Mouse (Mus musculus): ENCODE measurements at regions not wholly inside any gene's neighbourhood (a gene's known extent, or its start where the extent isn't known, plus 50 kb on each side); places are given as distances from the start of the nearest gene placed in this dataset.

- WGBS: 92% methylated on average over 8 of the region's 8 CpGs
- Histone ChIP-seq H3K4me1 (replicated peaks) (0 out of 2 replicates have a peak, but pooled peaks cover 5% of the 10 kb centered on the region), H3K9me3 (no peaks in the 10 kb centered on the region), H3K4me3 (no peak overlapping the region), H3K27me3 (ENCODE audit: insufficient read depth, poor library complexity, severe bottlenecking) (0 out of 2 replicates have a peak, but pooled peaks cover 4% of the 10 kb centered on the region), H3K27ac (no peak overlapping the region), H3K36me3 (no peaks in the 10 kb centered on the region)
- no peak for DNase-seq (ENCODE audit: low spot score)
Observed at GRCm38 (mm10) chr12:106864076-106864475, 624.4 kb upstream of the 3110018I06Rik start.

DNA sequence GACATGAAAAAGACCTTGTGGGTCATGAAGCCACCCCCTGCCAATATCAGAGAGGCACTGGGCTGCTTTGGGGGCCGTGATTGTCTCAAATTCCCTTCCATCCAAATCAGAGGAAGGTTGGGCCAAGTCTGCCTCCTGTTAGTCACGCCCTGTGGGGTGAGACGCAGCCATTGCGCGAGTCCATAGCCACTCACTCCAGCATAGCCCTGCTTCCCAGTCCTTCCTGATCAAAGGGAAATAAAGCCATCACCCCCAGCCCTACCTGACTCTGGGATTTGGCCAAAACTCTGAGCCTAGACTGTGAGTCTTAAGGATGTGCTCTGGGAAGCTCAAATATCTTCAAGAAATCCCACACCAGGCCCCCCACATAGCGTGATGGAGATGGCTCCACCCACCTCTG, 620.4 kb upstream of the 3110018I06Rik start:
- H3K27me3 ChIP-seq (ENCODE audit: insufficient read depth, poor library complexity, severe bottlenecking): no peaks in the 10 kb centered on the region
- 0 out of 2 replicates have a peak, but pooled peaks cover 5% of the 10 kb centered on the region for H3K4me1 ChIP-seq (replicated peaks)
- H3K36me3 ChIP-seq: no peaks in the 10 kb centered on the region
- 59% methylated on average over 6 of the region's 6 CpGs for WGBS
- no peak overlapping the region for H3K27ac ChIP-seq
- H3K9me3 ChIP-seq: no peaks in the 10 kb centered on the region
- H3K4me3 ChIP-seq: no peak overlapping the region
- DNase-seq (ENCODE audit: low spot score): no peak

- Histone ChIP-seq H3K27me3 (ENCODE audit: insufficient read depth, poor library complexity, severe bottlenecking) (no peaks in the 10 kb centered on the region), H3K4me1 (replicated peaks) (0 out of 2 replicates have a peak, but pooled peaks cover 5% of the 10 kb centered on the region), H3K36me3 (no peaks in the 10 kb centered on the region), H3K9me3 (no peaks in the 10 kb centered on the region), H3K27ac (no peak overlapping the region), H3K4me3 (no peak overlapping the region)
- no peak for DNase-seq (ENCODE audit: low spot score)
- 89% methylated on average over 11 of the region's 11 CpGs for WGBS
Observed at GRCm38 (mm10) chr12:106871481-106871880, 617.0 kb upstream of the 3110018I06Rik start.

DNA sequence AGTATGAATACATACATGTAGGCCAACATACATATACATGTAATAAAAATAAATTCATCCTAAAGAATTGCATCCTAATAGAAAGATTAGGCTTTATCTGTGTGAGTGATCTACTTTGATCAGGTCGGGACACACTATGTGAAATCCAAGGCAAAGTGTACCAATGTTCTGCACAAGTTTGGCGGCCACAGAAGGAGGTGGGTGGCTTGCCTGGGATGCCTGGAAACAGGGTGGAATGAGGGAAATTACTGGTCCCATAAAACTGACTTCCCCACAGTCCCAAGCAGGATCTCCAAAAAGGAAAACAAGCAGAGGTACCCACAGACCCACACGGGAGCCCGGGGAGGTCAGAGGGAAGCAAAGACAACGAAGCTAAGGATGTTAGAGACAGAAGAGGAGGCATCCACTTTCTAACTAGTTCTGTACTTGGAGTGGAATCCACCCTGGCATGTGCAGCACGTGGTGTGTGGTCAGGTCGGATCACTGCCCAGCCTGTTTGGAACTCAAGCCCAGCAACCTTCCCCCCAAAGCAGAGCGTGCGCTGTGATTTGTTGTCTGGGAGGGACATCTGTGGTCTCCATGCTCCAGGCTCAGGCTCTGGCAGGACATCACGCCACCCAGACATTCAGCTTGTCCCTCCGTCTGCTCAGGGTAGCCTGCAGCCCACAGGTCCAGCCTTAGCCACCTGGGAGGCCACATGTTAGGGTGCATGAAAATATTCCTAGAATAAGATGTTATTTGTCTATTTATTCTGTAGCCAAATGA, 615.3 kb upstream of the 3110018I06Rik start:
- no peaks in the 10 kb centered on the region for H3K36me3 ChIP-seq
- no peaks in the 10 kb centered on the region for H3K27me3 ChIP-seq (ENCODE audit: insufficient read depth, poor library complexity, severe bottlenecking)
- H3K27ac ChIP-seq: no peak overlapping the region
- no peak overlapping the region for H3K4me3 ChIP-seq
- H3K4me1 ChIP-seq (replicated peaks): 0 out of 2 replicates have a peak, but pooled peaks cover 1% of the 10 kb centered on the region
- DNase-seq (ENCODE audit: low spot score): no peak
- 88% methylated on average over 11 of the region's 11 CpGs for WGBS
- no peaks in the 10 kb centered on the region for H3K9me3 ChIP-seq

GRCm38 (mm10) chr12:106890319-106890718, 598.1 kb upstream of the 3110018I06Rik start:
- H3K27me3 ChIP-seq (ENCODE audit: insufficient read depth, poor library complexity, severe bottlenecking): no peaks in the 10 kb centered on the region
- no peak overlapping the region for H3K4me3 ChIP-seq
- DNase-seq (ENCODE audit: low spot score): no peak
- 87% methylated on average over 6 of the region's 6 CpGs for WGBS
- no peaks in the 10 kb centered on the region for H3K9me3 ChIP-seq
- H3K27ac ChIP-seq: no peak overlapping the region
- H3K36me3 ChIP-seq: no peaks in the 10 kb centered on the region
- H3K4me1 ChIP-seq (replicated peaks): no peaks in the 10 kb centered on the region

GRCm38 (mm10) chr12:106894061-106894460, 594.4 kb upstream of the 3110018I06Rik start:
- WGBS: 69% methylated on average over 1 of the region's 1 CpGs

GRCm38 (mm10) chr12:106904202-106904601, 584.2 kb upstream of the 3110018I06Rik start:
- Histone ChIP-seq H3K36me3 (no peaks in the 10 kb centered on the region), H3K9me3 (no peaks in the 10 kb centered on the region), H3K4me3 (no peak overlapping the region), H3K27ac (no peak overlapping the region), H3K4me1 (replicated peaks) (peaks cover 16% of the 10 kb centered on the region), H3K27me3 (ENCODE audit: insufficient read depth, poor library complexity, severe bottlenecking) (no peaks in the 10 kb centered on the region)
- no peak for DNase-seq (ENCODE audit: low spot score)
- 82% methylated on average over 5 of the region's 5 CpGs for WGBS

More at GRCm38 (mm10) chr12:106894061-106894460, 594.4 kb upstream of the 3110018I06Rik start:
- DNase-seq (ENCODE audit: low spot score): no peak
- no peak overlapping the region for H3K27ac ChIP-seq
- H3K36me3 ChIP-seq: no peaks in the 10 kb centered on the region
- no peaks in the 10 kb centered on the region for H3K9me3 ChIP-seq
- no peaks in the 10 kb centered on the region for H3K4me1 ChIP-seq (replicated peaks)
- no peaks in the 10 kb centered on the region for H3K27me3 ChIP-seq (ENCODE audit: insufficient read depth, poor library complexity, severe bottlenecking)
- H3K4me3 ChIP-seq: no peak overlapping the region

DNA sequence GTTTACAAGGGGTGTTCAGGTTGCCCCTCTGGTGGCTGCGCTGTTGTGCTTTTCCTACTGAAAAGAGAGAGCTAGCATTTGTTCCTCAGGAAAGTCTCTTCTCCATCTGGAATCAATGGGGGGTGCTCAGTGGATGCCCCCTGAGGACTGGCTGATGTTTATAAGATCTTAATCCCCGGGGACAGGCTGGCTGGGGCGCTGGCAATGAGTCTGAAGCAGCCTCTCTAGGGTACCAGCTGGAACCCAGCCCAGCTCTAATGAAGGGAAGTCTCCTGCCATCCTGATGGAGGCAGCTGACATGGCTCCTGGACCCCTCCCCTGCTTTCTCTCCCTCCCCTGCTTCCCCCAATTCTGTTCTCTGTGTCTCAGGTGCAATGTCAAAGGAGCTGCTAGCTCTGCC, 575.6 kb upstream of the 3110018I06Rik start:
- DNase-seq (ENCODE audit: low spot score): no peak
- no peaks in the 10 kb centered on the region for H3K4me1 ChIP-seq (replicated peaks)
- H3K36me3 ChIP-seq: no peaks in the 10 kb centered on the region
- H3K9me3 ChIP-seq: no peaks in the 10 kb centered on the region
- no peak overlapping the region for H3K4me3 ChIP-seq
- no peaks in the 10 kb centered on the region for H3K27me3 ChIP-seq (ENCODE audit: insufficient read depth, poor library complexity, severe bottlenecking)
- H3K27ac ChIP-seq: no peak overlapping the region
- 52% methylated on average over 3 of the region's 3 CpGs for WGBS

DNA sequence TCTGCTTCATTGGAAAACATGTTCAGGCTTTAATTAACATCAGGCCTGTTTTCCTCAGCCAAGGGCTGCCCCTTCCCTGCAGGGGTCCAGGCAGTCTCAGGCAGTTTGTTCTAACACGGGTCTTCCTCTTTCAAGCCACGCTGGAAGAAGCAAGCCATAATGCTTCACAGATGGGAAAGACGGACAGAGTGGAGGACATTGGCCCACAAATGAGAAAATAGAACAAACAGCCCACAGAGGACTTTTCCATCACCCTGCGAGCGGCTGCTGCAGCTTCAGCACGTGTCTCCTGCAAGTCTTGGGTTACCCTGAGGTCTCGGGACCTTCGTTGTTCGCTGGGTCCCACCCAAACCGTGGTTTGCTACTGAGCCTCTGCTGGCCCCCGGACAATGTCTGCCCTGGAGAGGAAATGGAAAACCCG, 565.9 kb upstream of the 3110018I06Rik start:
- Histone ChIP-seq H3K4me3 (no peak overlapping the region), H3K27ac (peak overlapping the region; percentile 35; the same call in 1 of the 2 replicates), H3K27me3 (ENCODE audit: insufficient read depth, poor library complexity, severe bottlenecking) (no peaks in the 10 kb centered on the region), H3K4me1 (replicated peaks) (peaks cover 4% of the 10 kb centered on the region; the same call in 1 of the 2 replicates), H3K9me3 (no peaks in the 10 kb centered on the region), H3K36me3 (no peaks in the 10 kb centered on the region)
- DNase-seq (ENCODE audit: low spot score): peak; percentile 68
- WGBS: 67% methylated on average over 12 of the region's 12 CpGs

DNA sequence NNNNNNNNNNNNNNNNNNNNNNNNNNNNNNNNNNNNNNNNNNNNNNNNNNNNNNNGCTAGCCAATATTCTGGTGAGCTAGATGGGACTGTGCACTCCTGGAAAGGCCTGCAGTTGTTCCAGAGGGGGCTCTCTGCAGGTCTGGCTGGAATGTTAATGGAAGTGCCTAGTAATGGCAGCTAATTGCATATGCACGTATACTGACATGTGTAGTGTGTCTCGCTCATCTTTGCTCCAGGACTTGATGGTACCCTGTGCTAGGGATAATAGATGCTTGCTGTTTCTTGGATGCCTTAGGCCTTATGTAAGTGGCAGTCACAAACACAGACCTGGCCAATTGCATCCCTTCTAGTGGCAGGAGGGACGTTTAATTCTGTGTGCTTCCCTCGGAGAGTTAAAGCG, 560.0 kb upstream of the 3110018I06Rik start:
- H3K4me3 ChIP-seq: no peak overlapping the region

GRCm38 (mm10) chr12:106929161-106929560, 559.3 kb upstream of the 3110018I06Rik start:
- no peaks in the 10 kb centered on the region for H3K36me3 ChIP-seq
- H3K9me3 ChIP-seq: no peaks in the 10 kb centered on the region
- H3K4me3 ChIP-seq: no peak overlapping the region
- 86% methylated on average over 13 of the region's 13 CpGs for WGBS
- H3K4me1 ChIP-seq (replicated peaks): 0 out of 2 replicates have a peak, but pooled peaks cover 15% of the 10 kb centered on the region
- no peak for DNase-seq (ENCODE audit: low spot score)
- H3K27ac ChIP-seq: no peak overlapping the region
- H3K27me3 ChIP-seq (ENCODE audit: insufficient read depth, poor library complexity, severe bottlenecking): no peaks in the 10 kb centered on the region

More for the DNA sequence above, 560.0 kb upstream of the 3110018I06Rik start:
- no peaks in the 10 kb centered on the region for H3K27me3 ChIP-seq (ENCODE audit: insufficient read depth, poor library complexity, severe bottlenecking)
- no peaks in the 10 kb centered on the region for H3K9me3 ChIP-seq
- DNase-seq (ENCODE audit: low spot score): no peak
- no peaks in the 10 kb centered on the region for H3K36me3 ChIP-seq
- no peak overlapping the region for H3K27ac ChIP-seq
- H3K4me1 ChIP-seq (replicated peaks): peaks cover 16% of the 10 kb centered on the region; the same call in 1 of the 2 replicates
- WGBS: 68% methylated on average over 5 of the region's 5 CpGs

DNA sequence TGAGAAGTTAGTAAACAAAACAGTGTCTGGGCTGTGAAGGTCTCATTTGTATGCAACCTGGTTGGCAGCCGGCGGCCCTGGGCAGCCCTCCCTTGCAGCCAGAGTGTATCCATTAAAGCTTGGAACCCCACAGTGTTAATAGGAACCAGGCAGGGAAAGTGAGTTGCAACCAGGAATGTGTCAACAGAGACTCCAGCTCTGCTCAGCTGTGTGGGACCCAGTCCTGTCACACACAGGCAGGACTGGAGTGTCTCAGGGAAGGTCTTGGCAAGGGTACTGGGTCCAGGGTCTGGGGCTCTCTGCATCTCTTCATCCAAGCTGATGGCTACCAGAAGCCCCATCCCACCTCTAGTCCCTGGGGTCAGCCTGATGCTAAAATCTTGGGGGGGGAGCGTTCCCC, 556.8 kb upstream of the 3110018I06Rik start:
- Histone ChIP-seq H3K27me3 (ENCODE audit: insufficient read depth, poor library complexity, severe bottlenecking) (no peaks in the 10 kb centered on the region), H3K4me1 (replicated peaks) (0 out of 2 replicates have a peak, but pooled peaks cover 15% of the 10 kb centered on the region), H3K4me3 (no peak overlapping the region), H3K27ac (0 out of 2 replicates have a peak overlapping the region, but pooled peaks have one; percentile 8), H3K36me3 (no peaks in the 10 kb centered on the region), H3K9me3 (no peaks in the 10 kb centered on the region)
- WGBS: 61% methylated on average over 3 of the region's 3 CpGs
- DNase-seq (ENCODE audit: low spot score): no peak

DNA sequence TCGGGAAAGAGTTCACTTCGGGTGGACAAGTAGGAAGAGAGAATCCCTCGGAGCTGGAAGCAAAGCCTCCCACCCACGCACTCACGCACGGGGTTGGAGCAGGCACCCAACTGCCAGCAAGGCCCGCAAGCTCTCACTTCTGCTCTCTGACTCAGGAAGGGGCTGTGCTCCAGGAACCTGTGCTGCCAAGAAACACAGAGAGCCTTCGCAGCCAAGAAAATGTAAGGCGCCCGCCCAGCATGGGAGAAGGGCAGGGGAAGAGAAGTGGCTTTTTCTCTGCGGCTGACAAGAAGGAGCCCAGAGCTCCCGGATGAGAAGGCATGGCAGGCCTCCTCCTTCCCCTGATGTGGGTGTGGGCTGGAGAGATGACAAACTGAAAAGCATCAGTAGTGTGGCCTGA, 549.1 kb upstream of the 3110018I06Rik start:
- Histone ChIP-seq H3K27me3 (ENCODE audit: insufficient read depth, poor library complexity, severe bottlenecking) (no peaks in the 10 kb centered on the region), H3K4me3 (no peak overlapping the region), H3K4me1 (replicated peaks) (peaks cover 13% of the 10 kb centered on the region), H3K27ac (no peak overlapping the region), H3K9me3 (no peaks in the 10 kb centered on the region), H3K36me3 (no peaks in the 10 kb centered on the region)
- 84% methylated on average over 12 of the region's 12 CpGs for WGBS
- no peak for DNase-seq (ENCODE audit: low spot score)

Data from hindbrain, embryonic 10.5 days (tissue).